Mouse (Mus musculus) hindbrain, embryonic 11.5 days (tissue): ENCODE results near the gene Trpc7. TPM values are rescaled to one million over a fixed set of nuclear protein-coding genes. Genes with fewer than 3 reads are reported as not detected.

Experiments
- ATAC-seq: fragments of 200-750 bp; cut with Nextera tagmentation; 2 replicates; pipeline ENCODE4 v1.8.0; 2017; ENCODE audit warnings: mild to moderate bottlenecking, moderate TSS enrichment, moderate library complexity; ENCODE audit not compliant: low FRiP score
- DNase-seq: peaks from one replicate; pipeline ENCODE4 v3.0.0-alpha.2; 2015; ENCODE audit warnings: low spot score
- H3K27ac ChIP-seq: fragments of 300-500 bp; sonication (generic); 2 replicates; pipeline ENCODE4 v1.5.1; 2014; ENCODE audit warnings: mild to moderate bottlenecking, low read depth, low read length
- H3K27me3 ChIP-seq: fragments of 300-500 bp; sonication (generic); 2 replicates; pipeline ENCODE4 v1.6.1; 2014; ENCODE audit warnings: mild to moderate bottlenecking, low read length, moderate library complexity, mixed read lengths; ENCODE audit not compliant: control insufficient read depth, insufficient read depth
- H3K36me3 ChIP-seq: fragments of 300-500 bp; sonication (generic); 2 replicates; pipeline ENCODE4 v1.6.1; 2014; ENCODE audit warnings: mild to moderate bottlenecking, low read length, moderate library complexity, mixed read lengths; ENCODE audit not compliant: control insufficient read depth, insufficient read depth
- H3K4me1 ChIP-seq: fragments of 300-500 bp; sonication (generic); replicated peaks from 2 replicates; pipeline ENCODE4 v1.6.1; 2014; ENCODE audit warnings: low read length, mixed read lengths; ENCODE audit not compliant: control insufficient read depth, insufficient read depth
- H3K4me2 ChIP-seq: fragments of 300-500 bp; sonication (generic); replicated peaks from 2 replicates; pipeline ENCODE4 v1.6.1; 2014; ENCODE audit warnings: mild to moderate bottlenecking, low read depth, low read length
- H3K4me3 ChIP-seq: fragments of 300-500 bp; sonication (generic); 2 replicates; pipeline ENCODE4 v1.5.1; 2014; ENCODE audit warnings: low read depth, low read length
- H3K9ac ChIP-seq: fragments of 300-500 bp; sonication (generic); 2 replicates; pipeline ENCODE4 v1.6.1; 2014; ENCODE audit warnings: low read depth, low read length
- H3K9me3 ChIP-seq: fragments of 300-500 bp; sonication (generic); 2 replicates; pipeline ENCODE4 v1.6.1; 2016; ENCODE audit warnings: low read length; ENCODE audit not compliant: control insufficient read depth
- WGBS: fragments of 180-500 bp; shearing (Covaris S2); extraction: QIAGEN DNeasy Blood & Tissue Kit; methylation state at CpG from one replicate; pipeline ENCODE4 v1.1.7; 2014; 5-methylcytosine and 5-hydroxymethylcytosine counted together
- polyA plus RNA-seq: library from polyadenylated mRNA; unstranded; fragments of >200 nt; fragmentation: Nextera tagmentation; extraction: Ambion mirVana; gene quantifications from 2 replicates; pipeline ENCODE4 v1.2.1, GENCODE M21; 2014

Gene Trpc7
- 0.06 and 0.48 TPM in 2 replicates for polyA plus RNA-seq

GRCm38 (mm10) chr13:56895893-56896292 lies at the start of gene Trpc7:
TSS of gene Trpc7 (minus strand) at chr13:56895993.
- Histone ChIP-seq H3K4me3 (no peak within 1 kb of the TSS), H3K4me2 (no peak within 1 kb of the TSS; the same call in 1 of the 2 replicates), H3K9ac (no peak within 1 kb of the TSS), H3K36me3 (no peaks in the 10 kb centered on the region), H3K27me3 (no peaks in the 10 kb centered on the region), H3K27ac (no peak within 1 kb of the TSS), H3K4me1 (no peaks in the 10 kb centered on the region), H3K9me3 (no peaks in the 10 kb centered on the region)
- WGBS: 86% methylated on average over 3 of the region's 3 CpGs
- no peak for ATAC-seq
- DNase-seq: no peak

DNA sequence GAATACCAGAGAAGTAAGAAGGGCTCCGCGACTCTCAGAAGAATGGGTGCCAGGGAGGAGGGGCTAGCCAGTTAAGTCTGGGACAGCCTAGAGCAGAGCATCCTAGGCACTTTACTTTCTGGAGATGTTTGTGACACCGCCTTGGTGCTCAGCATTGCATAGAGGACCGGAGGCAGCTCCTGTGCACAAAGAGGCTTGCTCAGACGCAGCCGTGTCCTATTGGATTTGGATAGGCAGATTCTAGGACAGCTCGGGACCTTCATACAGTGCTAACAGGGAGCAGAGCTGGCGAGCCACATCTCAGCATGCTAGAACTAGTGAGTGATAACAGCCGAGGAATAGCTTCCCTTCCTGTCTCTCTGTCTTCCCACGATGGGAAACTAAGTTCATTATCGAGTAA lies 43.5 kb upstream of the Trpc7 start:
- DNase-seq: no peak
- no peak overlapping the region for H3K4me2 ChIP-seq
- no peaks in the 10 kb centered on the region for H3K9me3 ChIP-seq
- no peak for ATAC-seq
- H3K9ac ChIP-seq: no peak overlapping the region
- H3K4me3 ChIP-seq: no peak overlapping the region
- 81% methylated on average over 11 of the region's 11 CpGs for WGBS
- H3K27me3 ChIP-seq: no peaks in the 10 kb centered on the region
- H3K27ac ChIP-seq: no peak overlapping the region
- H3K36me3 ChIP-seq: no peaks in the 10 kb centered on the region
- no peaks in the 10 kb centered on the region for H3K4me1 ChIP-seq

DNA sequence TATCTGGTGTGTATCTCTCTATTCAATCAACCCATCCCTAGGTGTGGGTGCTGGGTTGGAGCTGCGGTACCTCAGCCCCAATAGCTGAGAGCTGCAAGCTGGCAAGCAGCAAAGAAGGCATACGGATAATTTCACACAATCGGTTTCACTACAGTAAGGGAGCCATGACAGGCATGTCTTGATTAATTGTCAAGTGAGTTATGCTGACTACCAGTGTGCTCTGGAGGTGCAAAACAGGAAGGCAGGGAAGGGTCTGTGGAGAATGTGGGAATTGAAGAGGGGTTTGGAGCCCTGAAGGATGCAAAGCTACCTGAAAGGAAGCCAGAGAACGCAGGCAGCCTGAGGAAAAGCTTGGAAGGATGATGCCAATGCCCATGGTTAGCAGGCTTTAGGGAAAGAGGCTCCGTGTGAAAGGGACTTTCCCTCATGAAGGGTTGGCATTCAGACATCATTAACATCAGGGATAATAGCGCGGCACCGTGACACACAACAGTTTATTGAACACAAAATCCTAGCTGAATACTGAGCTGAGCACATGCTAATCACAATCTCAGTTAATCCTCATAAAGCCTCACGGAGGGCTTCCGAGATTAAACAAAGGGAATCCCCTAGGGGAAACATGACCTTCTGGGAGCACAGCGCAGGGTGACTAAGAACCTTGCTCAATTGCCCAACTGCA lies 38.2 kb upstream of the Trpc7 start:
- H3K4me3 ChIP-seq: no peak overlapping the region
- no peak overlapping the region for H3K9ac ChIP-seq
- no peak for DNase-seq
- H3K27ac ChIP-seq: no peak overlapping the region
- 68% methylated on average over 11 of the region's 11 CpGs for WGBS
- H3K4me1 ChIP-seq: no peaks in the 10 kb centered on the region
- H3K27me3 ChIP-seq: no peaks in the 10 kb centered on the region
- ATAC-seq: no peak
- no peaks in the 10 kb centered on the region for H3K9me3 ChIP-seq
- no peaks in the 10 kb centered on the region for H3K36me3 ChIP-seq
- H3K4me2 ChIP-seq: no peak overlapping the region

GRCm38 (mm10) chr13:56930421-56930820 lies 34.6 kb upstream of the Trpc7 start:
- no peak for ATAC-seq
- DNase-seq: no peak
- H3K4me2 ChIP-seq: no peak overlapping the region
- 96% methylated on average over 2 of the region's 2 CpGs for WGBS
- no peak overlapping the region for H3K4me3 ChIP-seq
- no peaks in the 10 kb centered on the region for H3K27me3 ChIP-seq
- H3K9ac ChIP-seq: no peak overlapping the region
- H3K9me3 ChIP-seq: no peaks in the 10 kb centered on the region
- no peaks in the 10 kb centered on the region for H3K4me1 ChIP-seq
- no peaks in the 10 kb centered on the region for H3K36me3 ChIP-seq
- H3K27ac ChIP-seq: no peak overlapping the region

GRCm38 (mm10) chr13:56922976-56923375 lies 27.2 kb upstream of the Trpc7 start:
- 90% methylated on average over 2 of the region's 2 CpGs for WGBS

DNA sequence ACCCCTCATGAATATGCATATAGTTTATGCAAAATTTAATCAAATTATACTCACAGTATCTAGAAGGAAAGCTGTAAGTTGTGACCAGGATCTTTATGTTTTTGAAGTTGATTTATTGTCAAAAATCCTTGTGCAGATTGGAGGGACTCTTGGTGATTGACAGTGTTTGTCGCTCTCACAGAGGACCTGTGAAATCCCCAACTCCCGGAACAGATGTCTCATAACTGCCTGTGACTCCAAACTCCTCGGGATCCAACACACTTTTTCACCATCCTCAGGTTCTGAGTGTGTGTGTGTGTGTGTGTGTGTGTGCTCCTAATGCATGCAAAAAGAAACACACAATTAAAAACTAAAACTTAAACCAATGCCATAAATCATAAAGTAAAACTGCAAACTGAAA lies 25.5 kb upstream of the Trpc7 start:
- WGBS: 62% methylated on average over 3 of the region's 3 CpGs
- Histone ChIP-seq H3K27ac (no peak overlapping the region), H3K4me1 (no peaks in the 10 kb centered on the region), H3K36me3 (no peaks in the 10 kb centered on the region), H3K27me3 (no peaks in the 10 kb centered on the region), H3K4me2 (no peak overlapping the region), H3K9me3 (no peaks in the 10 kb centered on the region), H3K4me3 (no peak overlapping the region), H3K9ac (no peak overlapping the region)
- DNase-seq: no peak
- no peak for ATAC-seq

More at GRCm38 (mm10) chr13:56922976-56923375, 27.2 kb upstream of the Trpc7 start:
- H3K4me3 ChIP-seq: no peak overlapping the region
- no peak overlapping the region for H3K27ac ChIP-seq
- DNase-seq: no peak
- no peaks in the 10 kb centered on the region for H3K36me3 ChIP-seq
- no peak overlapping the region for H3K9ac ChIP-seq
- H3K4me1 ChIP-seq: no peaks in the 10 kb centered on the region
- H3K27me3 ChIP-seq: no peaks in the 10 kb centered on the region
- no peak overlapping the region for H3K4me2 ChIP-seq
- no peaks in the 10 kb centered on the region for H3K9me3 ChIP-seq
- ATAC-seq: no peak

- Histone ChIP-seq H3K4me2 (no peak overlapping the region), H3K4me1 (no peaks in the 10 kb centered on the region), H3K36me3 (no peaks in the 10 kb centered on the region), H3K4me3 (no peak overlapping the region), H3K27me3 (no peaks in the 10 kb centered on the region), H3K9ac (no peak overlapping the region), H3K9me3 (no peaks in the 10 kb centered on the region), H3K27ac (no peak overlapping the region)
- ATAC-seq (no peak), DNase-seq (no peak)
- 86% methylated on average over 7 of the region's 7 CpGs for WGBS
These were observed 18.9 kb upstream of the Trpc7 start for GRCm38 (mm10) chr13:56914721-56915120.

DNA sequence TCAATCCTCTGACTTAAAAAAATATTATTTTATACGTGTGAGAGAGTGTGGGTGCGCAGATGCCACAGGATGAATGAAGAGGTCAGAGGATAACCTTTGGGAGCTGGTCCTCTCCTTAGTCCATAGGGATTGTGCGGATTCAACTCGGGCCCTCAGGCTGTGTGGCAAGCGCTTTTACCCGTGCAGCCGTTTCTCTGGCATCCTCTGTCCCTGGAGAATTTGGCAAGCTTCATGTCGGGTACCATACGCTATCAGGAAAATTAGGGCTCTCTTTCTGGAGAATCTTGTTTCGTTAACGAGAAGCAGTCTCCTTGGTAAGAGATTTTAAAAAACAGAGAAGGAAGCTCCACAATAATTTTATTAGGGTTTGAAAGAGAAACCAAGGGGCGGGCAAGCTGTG lies 15.3 kb upstream of the Trpc7 start:
- no peaks in the 10 kb centered on the region for H3K27me3 ChIP-seq
- no peak overlapping the region for H3K4me3 ChIP-seq
- H3K9ac ChIP-seq: no peak overlapping the region
- DNase-seq (no peak), ATAC-seq (no peak)
- no peak overlapping the region for H3K4me2 ChIP-seq
- no peaks in the 10 kb centered on the region for H3K9me3 ChIP-seq
- H3K36me3 ChIP-seq: no peaks in the 10 kb centered on the region
- H3K4me1 ChIP-seq: no peaks in the 10 kb centered on the region
- H3K27ac ChIP-seq: no peak overlapping the region
- WGBS: 81% methylated on average over 12 of the region's 12 CpGs

GRCm38 (mm10) chr13:56895386-56895785 lies 407 bp downstream of the Trpc7 start:
- Histone ChIP-seq H3K4me3 (no peak overlapping the region), H3K4me1 (no peaks in the 10 kb centered on the region), H3K36me3 (no peaks in the 10 kb centered on the region), H3K27me3 (no peaks in the 10 kb centered on the region), H3K9me3 (no peaks in the 10 kb centered on the region), H3K4me2 (no peak overlapping the region; the same call in 1 of the 2 replicates), H3K27ac (no peak overlapping the region), H3K9ac (no peak overlapping the region)
- ATAC-seq (no peak), DNase-seq (peak; percentile 83)
- WGBS: 3% methylated on average over 17 of the region's 17 CpGs
